Mouse (Mus musculus): ENCODE measurements at regions not wholly inside any gene's neighbourhood (a gene's known extent, or its start where the extent isn't known, plus 50 kb on each side); places are given as distances from the start of the nearest gene placed in this dataset.
"Not testable (repeated sequence)": the region's sequence is repeated elsewhere in the genome, so short reads cannot be mapped to it uniquely, and the experiment has no call there.

DNA sequence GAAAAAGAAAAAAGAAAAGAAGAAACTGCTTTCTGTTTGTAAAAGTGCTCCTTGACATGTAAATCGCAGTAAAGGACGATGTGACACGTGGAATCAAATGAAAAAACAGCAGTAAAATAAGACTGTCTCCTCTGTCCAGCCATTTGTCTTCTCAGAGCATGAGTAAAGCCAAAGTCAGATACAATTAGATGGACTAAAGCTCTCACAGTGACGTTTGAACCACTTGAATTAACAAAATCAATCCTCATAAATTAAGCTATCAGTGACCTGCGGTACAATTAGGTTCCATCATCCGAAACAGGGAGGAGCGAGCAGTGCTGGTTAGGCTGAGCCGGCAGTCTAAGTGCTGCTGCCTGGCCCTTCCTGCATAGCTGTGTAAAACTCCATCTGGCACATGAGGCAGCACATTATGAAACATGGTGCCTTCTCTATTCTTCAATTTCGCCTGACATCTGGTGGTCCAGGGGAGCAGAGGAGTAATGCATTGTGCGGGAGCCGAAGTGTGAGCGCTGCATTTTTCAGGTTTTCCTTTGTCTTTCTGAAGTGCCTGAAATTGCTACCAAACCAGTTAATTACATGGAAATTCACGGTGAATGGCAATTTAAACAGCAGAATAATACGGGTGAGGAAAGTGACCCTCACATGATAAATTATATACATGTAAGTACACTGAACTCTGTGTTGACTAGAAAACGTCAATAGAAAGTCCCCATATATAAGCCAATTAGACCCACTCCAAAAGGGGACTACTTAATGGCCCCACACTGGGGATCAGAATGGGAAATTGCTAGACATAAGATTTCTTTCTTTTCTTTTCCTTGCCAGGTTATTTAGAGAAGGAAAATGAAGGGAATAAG is 118.1 kb downstream of the Mmrn1 start:
- no peak overlapping the region for H3K27ac ChIP-seq
- H3K9ac ChIP-seq, result no peak overlapping the region
- peaks cover 8% of the 10 kb centered on the region; the same call in 1 of the 2 replicates for H3K4me1 ChIP-seq
- no peaks in the 10 kb centered on the region for H3K36me3 ChIP-seq
- WGBS, result 24% methylated on average over 15 of the region's 15 CpGs
- H3K4me3 ChIP-seq, result no peak overlapping the region
- peak; percentile 73; the same call in 1 of the 2 replicates for ATAC-seq (ENCODE audit: low FRiP score, low read depth)
- H3K9me3 ChIP-seq, result no peaks in the 10 kb centered on the region
- no peaks in the 10 kb centered on the region for H3K27me3 ChIP-seq
- peak overlapping the region; percentile 31; the same call in 1 of the 2 replicates for H3K4me2 ChIP-seq (replicated peaks)

DNA sequence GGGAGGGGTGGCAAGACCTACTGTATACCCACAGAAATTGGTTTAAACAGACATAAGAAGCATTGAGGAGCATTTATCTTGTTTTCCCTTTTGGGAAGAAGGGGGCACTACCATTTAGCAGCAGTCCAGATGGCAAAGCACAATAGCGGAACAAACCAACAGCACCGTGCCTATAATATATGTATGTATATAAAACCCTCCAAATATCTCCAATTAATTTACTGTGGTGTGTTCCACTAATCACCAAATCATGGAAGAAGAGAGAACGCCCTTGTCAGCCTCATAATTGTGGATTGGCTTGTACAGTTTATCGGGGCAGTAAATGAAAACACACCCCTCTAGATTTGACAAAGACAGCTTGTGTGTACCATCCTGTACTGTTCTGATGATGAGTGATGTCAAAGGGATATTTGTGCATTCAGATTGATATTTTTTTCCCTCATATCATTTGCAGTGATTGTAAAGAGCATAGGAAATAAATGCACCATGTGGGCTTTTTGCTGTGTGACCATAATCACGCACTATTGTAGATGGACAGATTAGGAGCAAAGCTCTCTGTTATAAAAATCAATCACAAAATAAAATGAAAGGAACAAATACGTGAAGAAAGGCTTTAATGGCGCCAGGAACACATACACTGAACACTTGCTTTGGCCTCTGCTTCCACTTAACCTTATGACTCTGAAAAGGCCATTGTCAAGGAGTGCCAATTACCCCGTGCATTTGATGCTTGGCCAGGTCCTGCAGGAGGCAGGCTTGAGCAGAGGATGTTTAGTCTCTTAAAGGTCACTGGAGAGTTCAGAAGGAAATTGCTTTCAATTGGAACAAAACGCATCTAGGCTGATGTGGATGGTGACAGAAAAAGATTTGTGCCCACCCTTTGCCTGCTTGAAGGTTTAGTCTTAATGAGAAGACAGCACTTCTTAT is 119.0 kb downstream of the Mmrn1 start:
- H3K27ac ChIP-seq, result no peak overlapping the region
- no peak overlapping the region for H3K4me2 ChIP-seq (replicated peaks)
- H3K9me3 ChIP-seq, result no peaks in the 10 kb centered on the region
- H3K4me1 ChIP-seq, result peaks cover 8% of the 10 kb centered on the region; the same call in 1 of the 2 replicates
- WGBS, result 46% methylated on average over 9 of the region's 9 CpGs
- no peaks in the 10 kb centered on the region for H3K27me3 ChIP-seq
- no peaks in the 10 kb centered on the region for H3K36me3 ChIP-seq
- H3K4me3 ChIP-seq, result no peak overlapping the region
- no peak overlapping the region for H3K9ac ChIP-seq
- no peak for ATAC-seq (ENCODE audit: low FRiP score, low read depth)

DNA sequence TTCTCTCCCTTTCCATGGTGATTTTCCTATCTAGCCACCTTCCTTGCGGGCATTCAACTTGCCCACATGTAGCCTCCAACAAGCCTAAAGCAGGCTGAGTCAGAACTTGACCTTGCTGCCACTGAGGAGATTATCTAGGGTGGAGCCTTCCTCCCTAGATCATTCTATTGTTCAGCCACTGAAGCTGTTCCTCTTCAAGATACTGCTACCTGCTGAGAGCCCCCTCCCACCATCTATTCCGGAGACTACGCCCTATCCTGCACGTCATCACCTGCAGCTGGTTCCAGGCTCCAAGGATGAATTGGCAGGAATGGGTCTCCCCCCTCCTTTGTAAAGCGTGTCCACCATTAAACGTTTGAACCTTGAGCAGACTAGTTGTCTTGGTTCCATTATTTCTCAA is 122.9 kb downstream of the Mmrn1 start:
- H3K4me3 ChIP-seq; H3K4me2 ChIP-seq (replicated peaks); H3K9me3 ChIP-seq; H3K27ac ChIP-seq; H3K9ac ChIP-seq; H3K36me3 ChIP-seq; ATAC-seq (ENCODE audit: low FRiP score, low read depth); H3K4me1 ChIP-seq; H3K27me3 ChIP-seq: not testable (repeated sequence)
- 88% methylated on average over 6 of the region's 6 CpGs for WGBS

GRCm38 (mm10) chr6:61063129-61063528 is 117.0 kb upstream of the Ccser1 start:
- ATAC-seq (ENCODE audit: low FRiP score, low read depth), result no peak
- no peak overlapping the region for H3K9ac ChIP-seq
- WGBS, result 31% methylated on average over 4 of the region's 4 CpGs
- H3K27ac ChIP-seq, result no peak overlapping the region
- peaks cover 13% of the 10 kb centered on the region for H3K4me1 ChIP-seq
- H3K4me2 ChIP-seq (replicated peaks), result no peak overlapping the region
- H3K4me3 ChIP-seq, result no peak overlapping the region
- H3K36me3 ChIP-seq, result no peaks in the 10 kb centered on the region
- no peaks in the 10 kb centered on the region for H3K27me3 ChIP-seq
- H3K9me3 ChIP-seq, result no peaks in the 10 kb centered on the region

DNA sequence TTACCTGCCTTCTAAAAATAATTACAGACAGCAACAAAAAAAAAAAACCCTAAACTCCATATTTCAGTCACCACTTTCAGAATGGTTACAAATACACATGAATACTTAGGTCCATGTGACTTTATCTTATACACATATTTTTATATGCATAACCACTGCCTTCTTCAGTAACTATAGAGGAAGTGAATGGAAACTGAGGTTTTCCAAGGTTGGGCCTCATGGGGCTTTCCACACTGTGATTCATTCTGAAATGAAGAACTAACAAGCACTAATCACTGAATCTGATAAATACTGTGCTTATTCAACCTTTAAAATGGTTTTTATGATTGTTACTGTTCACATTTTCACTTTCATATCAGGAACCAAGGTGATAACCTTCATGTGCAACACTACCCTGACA is 114.4 kb upstream of the Ccser1 start:
- Histone ChIP-seq H3K9ac (no peak overlapping the region), H3K27me3 (no peaks in the 10 kb centered on the region), H3K27ac (no peak overlapping the region), H3K4me3 (no peak overlapping the region), H3K4me2 (replicated peaks) (no peak overlapping the region), H3K4me1 (peaks cover 16% of the 10 kb centered on the region), H3K9me3 (no peaks in the 10 kb centered on the region), H3K36me3 (no peaks in the 10 kb centered on the region)
- no peak for ATAC-seq (ENCODE audit: low FRiP score, low read depth)

GRCm38 (mm10) chr6:61066501-61067282 is 113.4 kb upstream of the Ccser1 start:
- Histone ChIP-seq H3K36me3 (no peaks in the 10 kb centered on the region), H3K27ac (no peak overlapping the region), H3K4me3 (no peak overlapping the region), H3K4me2 (replicated peaks) (no peak overlapping the region), H3K9ac (no peak overlapping the region), H3K9me3 (no peaks in the 10 kb centered on the region), H3K27me3 (no peaks in the 10 kb centered on the region), H3K4me1 (peaks cover 16% of the 10 kb centered on the region)
- no peak for ATAC-seq (ENCODE audit: low FRiP score, low read depth)
- 27% methylated on average over 10 of the region's 10 CpGs for WGBS

- no peak for ATAC-seq (ENCODE audit: low FRiP score, low read depth)
- WGBS, result 22% methylated on average over 10 of the region's 10 CpGs
These were observed 112.6 kb upstream of the Ccser1 start for GRCm38 (mm10) chr6:61067355-61068116.

GRCm38 (mm10) chr6:61068117-61068489 is 112.0 kb upstream of the Ccser1 start:
- H3K4me3 ChIP-seq, result no peak overlapping the region
- no peaks in the 10 kb centered on the region for H3K27me3 ChIP-seq
- no peak overlapping the region for H3K27ac ChIP-seq
- H3K4me1 ChIP-seq, result peaks cover 16% of the 10 kb centered on the region
- H3K9me3 ChIP-seq, result no peaks in the 10 kb centered on the region
- WGBS, result 13% methylated on average over 1 of the region's 1 CpGs
- no peaks in the 10 kb centered on the region for H3K36me3 ChIP-seq
- H3K9ac ChIP-seq, result no peak overlapping the region
- ATAC-seq (ENCODE audit: low FRiP score, low read depth), result no peak
- 0 out of 2 replicates have a peak overlapping the region, but pooled peaks have one; percentile 42 for H3K4me2 ChIP-seq (replicated peaks)

More at GRCm38 (mm10) chr6:61067355-61068116, 112.6 kb upstream of the Ccser1 start:
- no peaks in the 10 kb centered on the region for H3K27me3 ChIP-seq
- no peak overlapping the region for H3K27ac ChIP-seq
- H3K4me2 ChIP-seq (replicated peaks), result peak overlapping the region; percentile 42
- H3K36me3 ChIP-seq, result no peaks in the 10 kb centered on the region
- H3K9me3 ChIP-seq, result no peaks in the 10 kb centered on the region
- H3K4me3 ChIP-seq, result no peak overlapping the region
- H3K9ac ChIP-seq, result no peak overlapping the region
- peaks cover 16% of the 10 kb centered on the region for H3K4me1 ChIP-seq

- no peaks in the 10 kb centered on the region for H3K27me3 ChIP-seq
- 86% methylated on average over 3 of the region's 3 CpGs for WGBS
- no peak for ATAC-seq (ENCODE audit: low FRiP score, low read depth)
- H3K36me3 ChIP-seq, result no peaks in the 10 kb centered on the region
- no peak overlapping the region for H3K4me2 ChIP-seq (replicated peaks)
- H3K4me1 ChIP-seq, result 0 out of 2 replicates have a peak, but pooled peaks cover 1% of the 10 kb centered on the region
- H3K9me3 ChIP-seq, result no peaks in the 10 kb centered on the region
- no peak overlapping the region for H3K9ac ChIP-seq
- H3K27ac ChIP-seq, result no peak overlapping the region
- no peak overlapping the region for H3K4me3 ChIP-seq
These were observed 106.9 kb upstream of the Ccser1 start for GRCm38 (mm10) chr6:61073267-61073666.

DNA sequence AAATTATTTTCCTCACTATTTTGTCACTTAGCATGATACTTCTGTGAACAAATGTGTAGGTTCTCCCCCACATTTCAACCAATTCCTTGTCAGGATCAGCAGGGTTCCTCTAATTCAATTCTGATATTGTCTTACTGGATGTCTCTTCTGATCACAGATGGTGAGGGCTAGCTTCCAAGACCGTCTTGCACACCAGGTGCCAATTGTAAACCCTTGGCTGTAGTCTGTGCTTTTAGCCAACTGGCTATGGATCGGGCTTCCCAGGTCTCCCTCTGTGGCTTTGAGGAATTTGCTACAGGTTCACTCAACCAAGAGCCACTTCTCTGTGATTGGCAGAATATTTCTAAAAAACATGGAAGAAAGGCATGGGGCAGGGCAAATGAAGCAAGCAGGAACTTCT is 106.3 kb upstream of the Ccser1 start:
- Histone ChIP-seq H3K4me2 (replicated peaks) (no peak overlapping the region), H3K36me3 (no peaks in the 10 kb centered on the region), H3K9ac (no peak overlapping the region), H3K4me1 (no peaks in the 10 kb centered on the region), H3K9me3 (no peaks in the 10 kb centered on the region), H3K4me3 (no peak overlapping the region), H3K27me3 (no peaks in the 10 kb centered on the region), H3K27ac (no peak overlapping the region)
- no peak for ATAC-seq (ENCODE audit: low FRiP score, low read depth)
- 73% methylated on average over 2 of the region's 2 CpGs for WGBS

DNA sequence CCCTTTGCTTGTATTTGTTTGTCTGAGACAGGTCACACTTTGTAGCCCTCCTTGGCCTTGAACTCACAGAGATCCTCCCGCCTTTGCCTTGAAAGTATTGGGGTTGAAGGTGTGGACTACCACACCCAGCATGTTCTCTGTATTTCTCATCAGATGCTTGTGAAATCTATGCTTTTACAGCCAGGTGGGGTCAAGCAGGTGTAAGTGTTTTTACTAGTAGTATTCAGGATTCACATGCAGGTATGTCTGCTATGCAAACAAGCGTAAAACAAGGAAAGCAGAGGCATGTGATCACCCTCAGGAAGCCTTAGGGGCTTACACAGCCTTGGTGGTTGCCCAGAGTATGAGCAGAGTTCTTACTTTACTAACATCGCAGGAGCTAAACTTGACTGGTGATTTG is 105.4 kb upstream of the Ccser1 start:
- Histone ChIP-seq H3K9me3 (no peaks in the 10 kb centered on the region), H3K4me1 (no peaks in the 10 kb centered on the region), H3K27ac (no peak overlapping the region), H3K27me3 (no peaks in the 10 kb centered on the region), H3K9ac (no peak overlapping the region), H3K36me3 (no peaks in the 10 kb centered on the region), H3K4me3 (no peak overlapping the region), H3K4me2 (replicated peaks) (no peak overlapping the region)
- 90% methylated on average over 3 of the region's 3 CpGs for WGBS
- no peak for ATAC-seq (ENCODE audit: low FRiP score, low read depth)
